Mouse (Mus musculus) neutrophil, adult 59 days (primary cell): ENCODE results near the gene Cyp17a1. TPM values are rescaled to one million over a fixed set of nuclear protein-coding genes. Genes with fewer than 3 reads are reported as not detected.

Experiments
- total RNA-seq, 2 experiments: library from RNA; stranded (reverse); gene quantifications; 1 replicate in 1 of 2; 2 replicates in 1 of 2; pipeline ENCODE4 v1.2.4; 2023

Cyp17a1 gene
- not detected for total RNA-seq

GRCm38 (mm10) chr19:46672766-46673418, at the start of gene Cyp17a1:
Gene Cyp17a1 (minus strand): TSS chr19:46673172.

GRCm38 (mm10) chr19:46707296-46708151, 34.6 kb upstream of the Cyp17a1 start, which contains the start of gene As3mt:
Gene As3mt (plus strand): TSS chr19:46707458.

GRCm38 (mm10) chr19:46689460-46690372, 16.7 kb upstream of the Cyp17a1 start, which contains the start of gene Borcs7:
Gene Borcs7 (plus strand): TSS chr19:46689906.

Other genes starting within 250 kb of the Cyp17a1 start
- 10 to 100 TPM; 47.4 to 56.4 TPM for gene Trim8, start 171.5 kb downstream of the Cyp17a1 start, total RNA-seq
- 1 to 10 TPM; 9.7 to 9.9 TPM for gene Arl3, start 100.0 kb downstream of the Cyp17a1 start, total RNA-seq
- gene Sfxn2, start 99.8 kb downstream of the Cyp17a1 start, total RNA-seq: 1 to 10 TPM; 8.8 to 9.8 TPM
- 10 to 100 TPM; 71.7 to 72.7 TPM for gene Wbp1l, start 74.1 kb downstream of the Cyp17a1 start, total RNA-seq
- gene Borcs7, start 16.7 kb upstream of the Cyp17a1 start, total RNA-seq: 1 to 10 TPM; 3.9 to 4.1 TPM
- gene As3mt, start 34.3 kb upstream of the Cyp17a1 start, total RNA-seq: 10 to 100 TPM; 15.5 to 17.6 TPM
- 1 to 10 TPM; 5.8 to 6.0 TPM for gene Cnnm2, start 88.4 kb upstream of the Cyp17a1 start, total RNA-seq